Mouse (Mus musculus): ENCODE results near the gene Camk2b. TPM values are rescaled to one million over a fixed set of nuclear protein-coding genes. Genes with fewer than 3 reads are reported as not detected.

Camk2b gene
- polyA plus RNA-seq, 2 experiments, result 0.40 to 0.55 TPM

- H3K4me1 ChIP-seq (replicated peaks; ENCODE audit: control insufficient read depth in 2 of 2, insufficient read depth in 2 of 2, low read length in 1 of 2), result peaks cover 0 to 8% of the 10 kb centered on the region in 2 experiments; a peak in 2 of 4 replicates
- H3K36me3 ChIP-seq (replicated peaks; ENCODE audit: control insufficient read depth, insufficient read depth, low read depth), result no peaks in the 10 kb centered on the region
- no peak overlapping the region for H3K4me2 ChIP-seq (ENCODE audit: low read depth)
- ATAC-seq (ENCODE audit: insufficient read depth) (no peak), DNase-seq (ENCODE audit: low read depth in 3 of 3, low spot score in 3 of 3) (no peak)
- H3K9me3 ChIP-seq (ENCODE audit: control insufficient read depth, low read length), result no peaks in the 10 kb centered on the region
- H3K27me3 ChIP-seq (ENCODE audit: control insufficient read depth, insufficient read depth, low read length), result peaks cover 2% of the 10 kb centered on the region; the same call in 1 of the 2 replicates
- no peak overlapping the region for H3K4me3 ChIP-seq (ENCODE audit: insufficient read depth in 1 of 2, low read depth in 2 of 2, low read length in 2 of 2)
- H3K9ac ChIP-seq (replicated peaks), result no peak overlapping the region
- WGBS (ENCODE audit: insufficient replicate concordance), result 49% methylated on average over 2 of the region's 2 CpGs
- no peak overlapping the region for H3K27ac ChIP-seq
- TF ChIP-seq CTCF (IDR thresholded peaks at IDR 0.05; ENCODE audit: low read depth) (peak; percentile 25; the same call in 1 of the 2 replicates), EP300 (IDR thresholded peaks at IDR 0.05; ENCODE audit: low read depth) (no peak)
Measured at GRCm38 (mm10) chr11:6003046-6003639, 63.0 kb downstream of the Camk2b start.

GRCm38 (mm10) chr11:6001981-6002649, 64.0 kb downstream of the Camk2b start:
- no peaks in the 10 kb centered on the region for H3K9me3 ChIP-seq (ENCODE audit: control insufficient read depth, low read length)
- H3K27ac ChIP-seq, result no peak overlapping the region
- H3K4me1 ChIP-seq (replicated peaks; ENCODE audit: control insufficient read depth in 2 of 2, insufficient read depth in 2 of 2, low read length in 1 of 2), result peaks cover 0 to 8% of the 10 kb centered on the region in 2 experiments; a peak in 2 of 4 replicates
- DNase-seq (ENCODE audit: low read depth in 3 of 3, low spot score in 3 of 3), result no peak
- no peaks in the 10 kb centered on the region for H3K36me3 ChIP-seq (replicated peaks; ENCODE audit: control insufficient read depth, insufficient read depth, low read depth)
- 63% methylated on average over 9 of the region's 9 CpGs for WGBS (ENCODE audit: insufficient replicate concordance)
- H3K4me2 ChIP-seq (ENCODE audit: low read depth), result no peak overlapping the region
- no peaks in the 10 kb centered on the region for H3K27me3 ChIP-seq (ENCODE audit: control insufficient read depth, insufficient read depth, low read length)
- no peak overlapping the region for H3K9ac ChIP-seq (replicated peaks)
- H3K4me3 ChIP-seq (ENCODE audit: insufficient read depth in 1 of 2, low read depth in 2 of 2, low read length in 2 of 2), result no peak overlapping the region
- ATAC-seq (ENCODE audit: insufficient read depth), result no peak
- no peak for TF ChIP-seq EP300 (IDR thresholded peaks at IDR 0.05; ENCODE audit: low read depth)
- no peak for TF ChIP-seq CTCF (IDR thresholded peaks at IDR 0.05; ENCODE audit: low read depth)

DNA sequence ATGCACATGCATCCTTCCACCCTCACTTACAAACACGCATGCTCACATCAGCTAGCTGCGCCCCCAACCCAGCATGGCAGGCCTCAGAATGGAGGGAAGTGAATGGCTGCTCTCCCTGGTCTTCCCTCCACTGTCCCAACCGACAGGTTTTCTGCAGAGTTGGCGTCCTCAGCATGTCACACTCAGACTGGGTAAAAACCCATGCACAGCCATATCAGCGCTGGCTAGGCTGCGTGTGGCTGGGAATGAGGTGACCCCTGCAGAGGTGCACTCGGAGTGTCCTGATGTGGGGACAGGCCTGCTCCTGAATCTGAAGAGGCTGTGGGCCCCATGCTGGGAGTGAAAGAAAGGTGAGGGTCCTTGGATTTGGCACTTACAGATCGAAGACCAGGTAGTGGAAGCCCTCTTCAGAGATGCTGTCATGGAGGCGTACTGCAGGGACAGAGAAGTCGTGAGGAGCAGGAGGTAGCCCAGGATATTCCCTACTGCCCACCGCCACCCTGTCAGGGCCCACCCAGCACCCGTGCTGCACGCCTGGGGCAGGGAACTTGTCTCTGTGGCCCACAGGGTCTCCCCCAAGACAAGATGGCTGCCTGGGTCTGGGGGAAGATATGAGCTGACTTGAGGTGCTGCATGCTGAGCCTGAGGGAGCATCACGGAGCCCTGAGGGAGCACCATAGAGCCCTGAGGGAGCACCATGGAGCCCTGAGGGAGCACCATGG, 65.0 kb downstream of the Camk2b start:
- Histone ChIP-seq H3K4me2 (ENCODE audit: low read depth) (no peak overlapping the region), H3K9me3 (ENCODE audit: control insufficient read depth, low read length) (no peaks in the 10 kb centered on the region), H3K36me3 (replicated peaks; ENCODE audit: control insufficient read depth, insufficient read depth, low read depth) (no peaks in the 10 kb centered on the region), H3K27ac (no peak overlapping the region), H3K4me3 (ENCODE audit: insufficient read depth in 1 of 2, low read depth in 2 of 2, low read length in 2 of 2) (no peak overlapping the region), H3K4me1 (replicated peaks; ENCODE audit: control insufficient read depth in 2 of 2, insufficient read depth in 2 of 2, low read length in 1 of 2) (peaks cover 0 to 8% of the 10 kb centered on the region in 2 experiments; a peak in 2 of 4 replicates), H3K9ac (replicated peaks) (no peak overlapping the region), H3K27me3 (ENCODE audit: control insufficient read depth, insufficient read depth, low read length) (no peaks in the 10 kb centered on the region)
- ATAC-seq (ENCODE audit: insufficient read depth), result no peak
- 50% methylated on average over 14 of the region's 14 CpGs for WGBS (ENCODE audit: insufficient replicate concordance)
- DNase-seq (ENCODE audit: low read depth in 3 of 3, low spot score in 3 of 3), result no peak
- no peak for TF ChIP-seq EP300 (IDR thresholded peaks at IDR 0.05; ENCODE audit: low read depth)
- no peak for TF ChIP-seq CTCF (IDR thresholded peaks at IDR 0.05; ENCODE audit: low read depth)

- TF ChIP-seq EP300 (IDR thresholded peaks at IDR 0.05; ENCODE audit: low read depth), result no peak
- TF ChIP-seq CTCF (IDR thresholded peaks at IDR 0.05; ENCODE audit: low read depth), result no peak
- Histone ChIP-seq H3K9me3 (ENCODE audit: control insufficient read depth, low read length) (no peaks in the 10 kb centered on the region), H3K27me3 (ENCODE audit: control insufficient read depth, insufficient read depth, low read length) (no peaks in the 10 kb centered on the region), H3K36me3 (replicated peaks; ENCODE audit: control insufficient read depth, insufficient read depth, low read depth) (no peaks in the 10 kb centered on the region), H3K4me2 (ENCODE audit: low read depth) (no peak overlapping the region), H3K27ac (no peak overlapping the region), H3K4me1 (replicated peaks; ENCODE audit: control insufficient read depth in 2 of 2, insufficient read depth in 2 of 2, low read length in 1 of 2) (peaks cover 0 to 8% of the 10 kb centered on the region in 2 experiments; a peak in 2 of 4 replicates), H3K9ac (replicated peaks) (no peak overlapping the region), H3K4me3 (ENCODE audit: insufficient read depth in 1 of 2, low read depth in 2 of 2, low read length in 2 of 2) (no peak overlapping the region)
- WGBS (ENCODE audit: insufficient replicate concordance), result 6% methylated on average over 8 of the region's 8 CpGs
- ATAC-seq (ENCODE audit: insufficient read depth) (peak; percentile 33), DNase-seq (ENCODE audit: low read depth in 3 of 3, low spot score in 3 of 3) (no peak)
Measured at GRCm38 (mm10) chr11:5999832-6000771, 66.1 kb downstream of the Camk2b start.
